Mouse (Mus musculus): ENCODE measurements around the gene Adprhl2.

The Adprhl2 gene

GRCm38 (mm10) chr4:126306058-126306457 is 15.4 kb downstream of the Adprhl2 start:
- DNase-seq: no peak

GRCm38 (mm10) chr4:126305428-126305827 is 16.1 kb downstream of the Adprhl2 start:
- no peak for DNase-seq

- no peak for DNase-seq
These were observed 17.6 kb downstream of the Adprhl2 start for GRCm38 (mm10) chr4:126303877-126304276.

GRCm38 (mm10) chr4:126301584-126302309 is 19.8 kb downstream of the Adprhl2 start:
- no peak for DNase-seq

- DNase-seq: no peak
These were observed 20.5 kb downstream of the Adprhl2 start for GRCm38 (mm10) chr4:126300916-126301583.

GRCm38 (mm10) chr4:126296617-126297101 is 24.8 kb downstream of the Adprhl2 start:
- peak; percentile 43 for DNase-seq

GRCm38 (mm10) chr4:126295937-126296336 is 25.6 kb downstream of the Adprhl2 start:
- DNase-seq: no peak

GRCm38 (mm10) chr4:126295152-126295551 is 26.4 kb downstream of the Adprhl2 start:
- DNase-seq: no peak

GRCm38 (mm10) chr4:126291196-126291595 is 30.3 kb downstream of the Adprhl2 start:
- no peak for DNase-seq

GRCm38 (mm10) chr4:126290314-126290713 is 31.2 kb downstream of the Adprhl2 start:
- no peak for DNase-seq

GRCm38 (mm10) chr4:126288085-126288666 is 33.3 kb downstream of the Adprhl2 start:
- no peak for DNase-seq

GRCm38 (mm10) chr4:126287302-126287995 is 34.1 kb downstream of the Adprhl2 start:
- no peak for DNase-seq

- DNase-seq: no peak
These were observed 35.0 kb downstream of the Adprhl2 start, which contains the start of gene Col8a2 for GRCm38 (mm10) chr4:126286492-126286891. Col8a2 (plus strand) TSS chr4:126286793.

GRCm38 (mm10) chr4:126283582-126283981 is 37.9 kb downstream of the Adprhl2 start:
- DNase-seq: no peak

- DNase-seq: no peak
These were observed 39.8 kb downstream of the Adprhl2 start for GRCm38 (mm10) chr4:126281706-126282105.

GRCm38 (mm10) chr4:126278961-126279360 is 42.5 kb downstream of the Adprhl2 start:
- DNase-seq: no peak

- DNase-seq: no peak
These were observed 43.0 kb downstream of the Adprhl2 start for GRCm38 (mm10) chr4:126278565-126278915.

GRCm38 (mm10) chr4:126277906-126278564 is 43.5 kb downstream of the Adprhl2 start:
- DNase-seq: no peak

GRCm38 (mm10) chr4:126275681-126276131 is 45.8 kb downstream of the Adprhl2 start:
- no peak for DNase-seq

- DNase-seq: no peak
These were observed 46.4 kb downstream of the Adprhl2 start for GRCm38 (mm10) chr4:126275081-126275480.

- no peak for DNase-seq
These were observed 47.8 kb downstream of the Adprhl2 start for GRCm38 (mm10) chr4:126273753-126274152.

GRCm38 (mm10) chr4:126269292-126269691 is 52.2 kb downstream of the Adprhl2 start:
- no peak for DNase-seq

All from right cerebral cortex, adult 18-20 months (tissue).